ENCODE assay signal across 8 mouse cellular contexts in genomic region chr13:24620439-24620838, GRCm38 (mm10). TPM values are rescaled to one million over a fixed set of nuclear protein-coding genes. Genes with fewer than 3 reads are reported as not detected.
DNase-seq lines count a peak whose midpoint lies in the region.

No protein-coding gene starts in this region.

- peak; percentile 38 to 52 for DNase-seq in adrenal gland, adult 18-20 months (ENCODE audit: low spot score in 2 of 2)
- DNase-seq in embryo, embryonic 10 days (ENCODE audit: low spot score) = peak; percentile 78
- peak; percentile 29 for DNase-seq in heart, postnatal 25 days (ENCODE audit: low spot score)
- DNase-seq in lung, postnatal 14 days = peak; percentile 58
- no peak for DNase-seq in right cerebral cortex, postnatal 14 days
- DNase-seq in left cerebral cortex, postnatal 10 days (ENCODE audit: extremely low spot score in 1 of 2, low spot score in 2 of 2) = no peak
- DNase-seq in right cerebral cortex, postnatal 10 days (ENCODE audit: low spot score in 2 of 2) = no peak
- DNase-seq in natural killer cell, adult 2 months (ENCODE audit: low spot score in 2 of 2) = no peak

- intact Hi-C loops in heart, postnatal 25 days (cut with DNase I) = no loop called here
- intact Hi-C loops in left cerebral cortex, postnatal 10 days (cut with DNase I) = no loop called here

RNA-seq across cellular contexts. Expression of gene Ripor2, which starts 38.5 kb away (rescaled TPM):
- 1 to 10 TPM; 3.7 to 3.8 TPM for total RNA-seq in adrenal gland, adult 18-20 months (2021)
- total RNA-seq in heart, postnatal 25 days (2021) = 1 to 10 TPM; 5.3 to 7.2 TPM
- 10 to 100 TPM; 69.2 to 71.9 TPM for total RNA-seq in left cerebral cortex, postnatal 10 days (2021)

Comparison
In these comparisons a context has a peak if more than half of its experiments do, and no peak if none do; other contexts are left out.
1. DNase-seq: peak in adrenal gland, adult 18-20 months (2 of 2), embryo, embryonic 10 days (single experiment), heart, postnatal 25 days (single experiment) and lung, postnatal 14 days (single experiment); none in right cerebral cortex, postnatal 14 days (single experiment), left cerebral cortex, postnatal 10 days (0 of 2), right cerebral cortex, postnatal 10 days (0 of 2) and natural killer cell, adult 2 months (0 of 2).
2. RNA of gene Ripor2, which starts 38.5 kb away (total RNA-seq): 69.2 to 71.9 TPM in left cerebral cortex, postnatal 10 days; 5.3 to 7.2 TPM in heart, postnatal 25 days and 3.7 to 3.8 TPM in adrenal gland, adult 18-20 months; every median in the first group is over 4 times any median in the second.